Mouse (Mus musculus): ENCODE results near the gene Tmem109. TPM values are rescaled to one million over a fixed set of nuclear protein-coding genes. Genes with fewer than 3 reads are reported as not detected.

Tmem109 gene
- polyA plus RNA-seq, 1 experiment from 2014 or later: 41.9 TPM

DNA sequence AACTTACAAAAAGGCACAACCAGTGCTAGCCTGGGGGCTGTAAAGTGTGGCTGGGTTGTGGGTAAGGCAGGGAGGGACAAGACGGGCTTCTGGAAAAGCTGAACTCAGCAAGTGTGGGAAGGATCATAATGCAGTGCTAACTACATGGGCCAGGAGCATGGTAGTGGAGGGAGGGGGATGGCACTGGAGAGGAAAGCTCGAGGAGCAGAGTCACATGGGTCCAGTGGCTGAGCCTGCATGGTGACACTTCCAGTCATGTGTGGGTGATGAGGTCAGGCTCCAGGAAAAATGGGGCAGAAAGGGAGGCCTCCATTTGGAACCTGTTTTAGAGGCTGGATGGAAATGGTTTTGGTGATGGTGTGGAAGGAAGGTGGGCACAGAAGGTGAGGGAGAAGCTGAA is 25.3 kb downstream of the Tmem109 start:
- Histone ChIP-seq H3K27ac (replicated peaks) (no peak overlapping the region), H3K4me3 (no peak overlapping the region), H3K9ac (no peak overlapping the region), H3K4me1 (replicated peaks) (no peaks in the 10 kb centered on the region), H3K4me2 (no peak overlapping the region), H3K9me3 (no peaks in the 10 kb centered on the region), H3K27me3 (no peaks in the 10 kb centered on the region), H3K36me3 (peaks cover 58% of the 10 kb centered on the region)
- WGBS: 53% methylated on average over 2 of the region's 2 CpGs
- no peak for ATAC-seq (ENCODE audit: low read depth)

DNA sequence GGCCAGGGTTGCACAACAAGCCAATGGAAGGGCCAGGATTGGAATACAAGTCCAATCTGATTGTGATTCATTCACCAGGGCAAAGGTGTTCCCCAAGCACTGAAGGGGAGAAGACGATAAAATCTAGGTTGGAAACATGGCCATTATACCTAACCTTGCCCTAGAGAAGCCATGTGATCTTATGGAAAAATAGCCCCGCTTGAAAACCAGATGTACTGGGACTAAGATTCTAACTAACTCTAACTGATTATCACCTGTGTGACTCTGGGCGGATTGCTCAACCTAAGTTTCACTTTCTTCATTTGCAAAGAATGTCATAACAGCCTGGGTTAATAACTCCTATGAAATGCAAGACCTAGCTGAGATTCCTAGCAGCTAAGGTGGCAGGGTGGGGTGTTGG is 26.4 kb downstream of the Tmem109 start:
- peaks cover 47% of the 10 kb centered on the region for H3K36me3 ChIP-seq
- no peak overlapping the region for H3K4me3 ChIP-seq
- H3K4me2 ChIP-seq: no peak overlapping the region
- H3K27me3 ChIP-seq: no peaks in the 10 kb centered on the region
- H3K9ac ChIP-seq: no peak overlapping the region
- no peak for ATAC-seq (ENCODE audit: low read depth)
- H3K27ac ChIP-seq (replicated peaks): no peak overlapping the region
- H3K4me1 ChIP-seq (replicated peaks): no peaks in the 10 kb centered on the region
- H3K9me3 ChIP-seq: no peaks in the 10 kb centered on the region
- WGBS: 91% methylated on average over 3 of the region's 3 CpGs

DNA sequence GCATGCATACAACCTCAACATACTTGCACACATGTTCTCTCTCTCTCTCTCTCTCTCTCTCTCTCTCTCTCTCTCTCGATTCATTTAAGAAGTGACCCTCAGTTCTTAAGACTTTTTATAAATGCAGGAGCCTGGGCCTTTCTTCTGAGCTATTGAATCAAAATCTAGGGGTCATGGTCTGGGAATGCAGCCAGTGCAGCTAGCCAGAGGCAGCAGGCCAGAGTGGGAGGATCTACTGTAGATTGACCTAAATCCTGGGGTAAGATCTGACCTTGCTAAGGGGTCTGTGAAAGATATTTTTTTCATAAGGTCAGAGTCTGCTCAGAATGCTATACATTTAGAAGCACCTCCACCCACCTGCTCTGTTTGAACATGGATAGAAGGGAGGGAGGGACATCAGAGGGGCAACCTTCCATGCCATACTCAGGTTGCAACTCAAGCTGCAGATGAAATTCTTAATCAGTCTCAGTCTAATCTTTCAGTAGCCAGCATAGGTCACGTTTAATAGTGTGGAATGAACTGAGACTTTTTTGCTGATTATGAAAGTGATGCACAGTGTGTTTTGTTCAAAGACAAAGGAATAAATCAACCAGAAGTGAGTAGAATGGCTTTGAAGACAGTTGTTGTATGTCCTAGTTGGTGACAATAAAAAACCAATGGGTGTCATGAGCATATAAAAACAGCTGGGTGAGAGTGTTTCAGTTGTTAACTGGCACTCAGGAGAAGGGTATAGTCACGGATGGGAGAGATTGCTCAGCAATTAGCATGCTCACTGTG is 34.3 kb downstream of the Tmem109 start:
- Histone ChIP-seq H3K27ac (replicated peaks) (no peak overlapping the region), H3K4me1 (replicated peaks) (peaks cover 24% of the 10 kb centered on the region), H3K27me3 (no peaks in the 10 kb centered on the region), H3K9me3 (no peaks in the 10 kb centered on the region), H3K9ac (no peak overlapping the region), H3K36me3 (no peaks in the 10 kb centered on the region), H3K4me2 (no peak overlapping the region), H3K4me3 (no peak overlapping the region)
- ATAC-seq (ENCODE audit: low read depth): no peak
- WGBS: 40% methylated on average over 3 of the region's 3 CpGs

DNA sequence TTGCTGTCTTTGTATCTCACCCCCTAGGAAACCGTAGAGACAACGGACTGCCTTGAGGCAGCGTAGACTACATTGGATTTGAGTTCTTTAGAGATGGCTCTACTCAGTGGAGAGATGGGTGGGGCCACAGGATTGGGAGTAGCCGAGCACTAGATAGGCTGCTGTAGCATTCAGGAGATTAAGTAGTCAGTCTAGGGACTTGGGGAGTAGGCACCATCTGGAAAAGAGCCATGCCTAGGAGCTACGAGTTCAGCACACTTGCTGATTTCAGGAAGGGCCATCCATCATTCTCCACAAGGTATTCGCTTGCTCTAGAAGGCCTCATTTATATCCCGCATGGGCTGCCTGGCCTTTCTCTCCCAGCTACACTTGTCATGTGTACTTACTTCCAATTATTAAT is 35.7 kb downstream of the Tmem109 start:
- WGBS: 52% methylated on average over 7 of the region's 7 CpGs
- Histone ChIP-seq H3K9me3 (no peaks in the 10 kb centered on the region), H3K36me3 (no peaks in the 10 kb centered on the region), H3K27ac (replicated peaks) (no peak overlapping the region), H3K4me2 (no peak overlapping the region), H3K27me3 (no peaks in the 10 kb centered on the region), H3K4me1 (replicated peaks) (peaks cover 24% of the 10 kb centered on the region), H3K9ac (no peak overlapping the region), H3K4me3 (no peak overlapping the region)
- no peak for ATAC-seq (ENCODE audit: low read depth)

DNA sequence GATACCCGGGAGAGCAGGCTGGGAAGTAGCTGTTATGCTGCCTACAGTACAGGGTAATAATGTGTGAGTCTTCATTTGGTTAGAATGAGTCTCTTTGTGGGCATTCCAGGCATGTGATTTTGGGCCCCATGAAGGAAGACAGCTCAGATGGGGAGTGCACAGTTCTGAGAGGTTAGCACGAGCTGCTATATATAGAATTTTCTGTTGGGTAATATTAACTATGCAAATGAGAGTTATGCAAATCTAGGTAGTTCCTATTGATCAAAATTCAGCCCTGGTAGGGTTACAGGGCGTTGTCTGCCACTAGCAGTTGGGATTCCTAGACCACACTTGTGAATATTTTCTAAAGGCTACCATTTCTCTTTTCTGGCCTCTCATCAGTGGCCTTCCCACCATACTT is 36.3 kb downstream of the Tmem109 start:
- Histone ChIP-seq H3K4me1 (replicated peaks) (peaks cover 24% of the 10 kb centered on the region), H3K9me3 (no peaks in the 10 kb centered on the region), H3K4me2 (no peak overlapping the region), H3K4me3 (no peak overlapping the region), H3K27me3 (no peaks in the 10 kb centered on the region), H3K9ac (no peak overlapping the region), H3K27ac (replicated peaks) (no peak overlapping the region), H3K36me3 (no peaks in the 10 kb centered on the region)
- 87% methylated on average over 3 of the region's 3 CpGs for WGBS
- no peak for ATAC-seq (ENCODE audit: low read depth)

DNA sequence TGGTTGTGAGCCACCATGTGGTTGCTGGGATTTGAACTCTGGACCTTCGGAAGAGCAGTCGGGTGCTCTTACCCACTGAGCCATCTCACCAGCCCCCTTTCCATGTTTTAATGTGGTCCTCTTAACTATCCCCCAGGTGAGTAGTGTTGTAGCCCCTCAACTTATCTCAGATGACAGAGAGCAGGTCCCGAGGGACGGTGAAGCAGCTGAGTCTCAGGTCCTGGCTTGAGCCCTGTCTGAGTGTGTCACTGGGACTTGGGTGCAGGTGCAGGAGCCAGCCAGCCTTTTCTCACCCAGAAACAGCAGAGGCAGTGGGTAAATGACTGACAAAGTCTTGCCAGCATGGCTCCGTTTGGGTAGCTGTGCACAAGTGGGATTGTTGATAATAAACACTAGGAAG is 37.6 kb downstream of the Tmem109 start:
- no peak for ATAC-seq (ENCODE audit: low read depth)
- no peaks in the 10 kb centered on the region for H3K9me3 ChIP-seq

DNA sequence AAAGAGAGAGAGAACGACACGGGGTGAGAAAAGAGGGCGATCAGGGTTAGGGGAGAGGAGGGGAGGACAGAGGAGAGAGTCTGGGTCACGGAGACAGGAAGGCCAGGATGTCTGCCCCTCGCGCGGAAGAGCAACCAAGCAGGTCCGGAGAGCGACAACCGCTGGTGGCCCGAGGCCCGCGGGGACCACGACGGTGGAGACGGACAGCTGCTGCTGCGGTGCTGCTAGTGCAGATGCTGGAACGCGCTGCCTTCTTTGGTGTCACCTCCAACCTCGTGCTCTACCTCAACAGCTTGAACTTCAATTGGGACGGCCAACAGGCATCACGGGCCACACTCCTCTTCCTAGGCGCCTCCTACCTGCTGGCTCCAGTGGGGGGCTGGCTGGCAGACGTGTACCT is 38.9 kb downstream of the Tmem109 start:
- H3K9ac ChIP-seq: no peak overlapping the region
- ATAC-seq (ENCODE audit: low read depth): no peak
- no peaks in the 10 kb centered on the region for H3K36me3 ChIP-seq
- H3K27ac ChIP-seq (replicated peaks): no peak overlapping the region
- 49% methylated on average over 24 of the region's 24 CpGs for WGBS
- H3K4me3 ChIP-seq: no peak overlapping the region
- H3K27me3 ChIP-seq: no peaks in the 10 kb centered on the region
- no peak overlapping the region for H3K4me2 ChIP-seq
- H3K4me1 ChIP-seq (replicated peaks): peaks cover 22% of the 10 kb centered on the region
- no peaks in the 10 kb centered on the region for H3K9me3 ChIP-seq

More for the DNA sequence above, 37.6 kb downstream of the Tmem109 start:
- H3K9ac ChIP-seq: no peak overlapping the region
- no peak overlapping the region for H3K27ac ChIP-seq (replicated peaks)
- no peak overlapping the region for H3K4me2 ChIP-seq
- H3K36me3 ChIP-seq: no peaks in the 10 kb centered on the region
- WGBS: 80% methylated on average over 5 of the region's 5 CpGs
- H3K27me3 ChIP-seq: no peaks in the 10 kb centered on the region
- H3K4me3 ChIP-seq: no peak overlapping the region
- H3K4me1 ChIP-seq (replicated peaks): peaks cover 24% of the 10 kb centered on the region

DNA sequence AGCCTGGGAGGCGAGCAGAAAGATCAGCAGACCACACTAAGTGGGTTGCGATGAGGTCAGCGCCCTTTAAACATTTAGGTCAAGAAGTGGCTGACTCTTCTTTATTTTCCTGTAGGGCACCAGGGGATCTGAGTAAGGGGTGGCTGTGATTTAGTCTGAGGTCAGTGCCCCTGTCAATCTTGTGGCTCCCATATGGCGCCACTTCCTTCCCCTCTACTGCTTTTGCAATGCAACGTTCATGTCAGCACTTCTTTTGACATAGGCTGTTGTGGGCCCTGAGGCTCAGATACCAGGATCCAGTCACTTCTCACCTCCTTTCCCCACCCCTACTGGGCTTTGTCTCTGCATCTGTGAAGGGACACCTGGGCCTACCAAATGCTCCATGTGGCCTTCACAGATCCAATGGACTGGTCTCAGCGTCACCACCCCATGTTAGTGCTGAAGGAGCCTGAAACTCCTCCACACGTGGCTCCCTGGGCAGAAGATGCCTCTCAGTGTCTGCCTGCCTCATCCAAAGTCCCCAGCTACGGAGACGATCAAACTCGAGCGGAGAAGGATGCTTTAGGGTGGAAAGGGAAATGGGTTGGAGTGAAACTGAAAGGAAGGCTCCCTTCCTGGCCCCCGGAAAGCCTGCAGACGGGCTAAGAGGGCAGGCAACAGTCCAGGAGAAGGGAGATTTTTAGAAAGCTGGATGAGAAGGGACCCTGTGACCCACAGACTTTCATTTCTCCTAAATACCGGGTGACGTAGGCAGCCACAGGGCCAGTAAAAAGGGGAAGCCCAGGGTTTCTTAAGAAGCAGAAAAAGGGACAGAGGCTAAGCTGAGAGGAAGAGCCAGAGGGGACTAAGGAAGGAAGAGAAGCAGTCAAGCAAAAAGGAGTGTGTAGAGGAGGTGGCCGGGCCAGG is 39.8 kb downstream of the Tmem109 start:
- no peak overlapping the region for H3K27ac ChIP-seq (replicated peaks)
- no peaks in the 10 kb centered on the region for H3K9me3 ChIP-seq
- no peaks in the 10 kb centered on the region for H3K27me3 ChIP-seq
- no peak overlapping the region for H3K4me2 ChIP-seq
- WGBS: 61% methylated on average over 16 of the region's 16 CpGs
- H3K9ac ChIP-seq: no peak overlapping the region
- peaks cover 14% of the 10 kb centered on the region for H3K4me1 ChIP-seq (replicated peaks)
- no peaks in the 10 kb centered on the region for H3K36me3 ChIP-seq
- H3K4me3 ChIP-seq: no peak overlapping the region
- no peak for ATAC-seq (ENCODE audit: low read depth)

DNA sequence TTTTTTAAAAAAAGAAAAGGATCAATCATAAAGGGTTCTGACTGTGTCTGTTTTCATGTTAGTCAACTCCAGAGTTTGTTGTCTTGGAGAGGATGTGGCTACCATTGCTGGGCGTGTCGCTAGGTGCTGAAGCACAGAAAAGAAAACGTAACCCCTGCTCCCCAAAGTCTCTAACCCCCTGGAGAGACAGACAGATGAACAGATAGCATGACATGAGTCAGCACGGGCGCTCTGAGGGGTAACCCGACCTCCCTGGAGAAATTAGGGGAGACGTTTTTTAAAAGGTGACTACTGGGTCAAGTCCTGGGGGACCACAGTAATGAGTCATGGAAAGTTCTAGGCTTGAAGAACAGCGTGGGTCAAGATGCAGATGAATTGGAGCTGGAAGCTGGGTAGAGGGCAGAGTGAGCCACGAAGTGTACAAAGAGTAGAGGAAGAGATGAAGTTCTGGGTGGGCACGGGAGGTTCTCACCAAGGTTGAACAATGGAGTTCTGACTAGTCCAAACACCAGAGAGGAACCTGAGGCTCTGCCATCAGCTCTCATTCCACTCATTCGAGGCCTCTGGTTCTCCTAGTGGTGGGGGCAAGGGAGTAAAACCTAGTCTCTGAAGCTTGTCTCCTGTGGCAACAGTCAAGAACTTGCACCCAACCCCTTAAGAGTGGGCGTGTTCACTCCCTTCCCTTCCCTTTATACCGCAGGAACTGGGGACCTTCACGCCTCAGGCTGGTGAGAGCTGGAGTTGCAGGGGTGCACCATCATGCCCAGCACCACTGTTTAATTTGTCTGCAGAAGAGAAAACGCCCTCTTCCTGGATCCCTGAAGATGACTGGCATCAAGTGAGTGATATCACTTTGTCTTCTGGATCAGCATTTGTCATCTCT is 42.5 kb downstream of the Tmem109 start, which contains the start of gene Slc15a3:
Gene Slc15a3, plus strand, starts transcription at position 718 of the 883 bp plus-strand sequence.
- WGBS: 79% methylated on average over 15 of the region's 15 CpGs

DNA sequence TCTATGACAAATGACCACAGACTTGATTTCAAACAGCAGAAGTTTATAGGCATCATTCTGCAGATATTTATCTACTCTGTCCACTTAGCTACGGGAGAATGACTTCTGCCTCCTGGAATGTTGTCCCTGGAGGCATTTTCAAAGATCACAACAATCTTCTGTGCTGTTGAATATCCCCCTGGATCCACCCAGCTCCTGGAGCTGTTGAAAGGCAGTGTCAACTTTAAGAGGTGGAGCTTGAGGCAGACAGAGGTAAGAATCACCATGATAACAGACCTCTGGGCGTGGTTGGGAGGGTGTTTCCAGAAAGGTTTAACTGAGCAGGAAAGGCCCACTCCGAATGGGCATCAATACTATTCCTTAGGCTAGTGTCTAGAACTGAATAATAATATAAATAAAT is 46.1 kb downstream of the Tmem109 start:
- H3K27me3 ChIP-seq: no peaks in the 10 kb centered on the region
- no peaks in the 10 kb centered on the region for H3K36me3 ChIP-seq
- H3K4me2 ChIP-seq: no peak overlapping the region
- H3K9ac ChIP-seq: no peak overlapping the region
- no peaks in the 10 kb centered on the region for H3K9me3 ChIP-seq
- H3K4me3 ChIP-seq: no peak overlapping the region
- no peak for ATAC-seq (ENCODE audit: low read depth)
- H3K27ac ChIP-seq (replicated peaks): no peak overlapping the region
- H3K4me1 ChIP-seq (replicated peaks): no peaks in the 10 kb centered on the region
- WGBS: 57% methylated on average over 3 of the region's 3 CpGs

More for the DNA sequence above, 42.5 kb downstream of the Tmem109 start, which contains the start of gene Slc15a3:
- Histone ChIP-seq H3K9me3 (no peaks in the 10 kb centered on the region), H3K9ac (no peak within 1 kb of the TSS), H3K27ac (replicated peaks) (no peak within 1 kb of the TSS), H3K36me3 (no peaks in the 10 kb centered on the region), H3K27me3 (no peaks in the 10 kb centered on the region), H3K4me3 (no peak within 1 kb of the TSS), H3K4me1 (replicated peaks) (no peaks in the 10 kb centered on the region), H3K4me2 (no peak within 1 kb of the TSS)
- ATAC-seq (ENCODE audit: low read depth): no peak

DNA sequence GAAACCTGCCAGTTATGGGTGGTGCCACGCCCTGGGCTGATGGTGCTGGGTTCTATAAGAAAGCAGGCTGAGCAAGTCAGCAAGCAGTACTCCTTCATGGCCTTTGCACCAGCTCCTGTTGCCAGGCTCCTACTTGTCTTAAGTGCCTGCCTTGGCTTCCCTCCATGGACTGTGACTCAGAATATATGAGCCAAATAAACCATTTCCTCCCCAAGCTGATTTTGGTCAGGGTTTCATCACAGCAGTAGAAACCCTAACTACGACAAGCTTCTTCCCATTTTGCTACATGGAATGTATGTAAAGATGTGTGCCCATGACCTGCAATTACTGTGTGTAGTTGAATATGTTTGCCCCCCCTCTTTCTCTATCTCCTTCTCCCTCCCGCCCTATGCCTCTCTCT is 48.2 kb downstream of the Tmem109 start:
- no peaks in the 10 kb centered on the region for H3K36me3 ChIP-seq
- no peaks in the 10 kb centered on the region for H3K4me1 ChIP-seq (replicated peaks)
- ATAC-seq (ENCODE audit: low read depth): no peak
- H3K27me3 ChIP-seq: no peaks in the 10 kb centered on the region
- H3K4me2 ChIP-seq: no peak overlapping the region
- 82% methylated on average over 3 of the region's 3 CpGs for WGBS
- H3K9ac ChIP-seq: no peak overlapping the region
- no peaks in the 10 kb centered on the region for H3K9me3 ChIP-seq
- no peak overlapping the region for H3K4me3 ChIP-seq
- no peak overlapping the region for H3K27ac ChIP-seq (replicated peaks)

DNA sequence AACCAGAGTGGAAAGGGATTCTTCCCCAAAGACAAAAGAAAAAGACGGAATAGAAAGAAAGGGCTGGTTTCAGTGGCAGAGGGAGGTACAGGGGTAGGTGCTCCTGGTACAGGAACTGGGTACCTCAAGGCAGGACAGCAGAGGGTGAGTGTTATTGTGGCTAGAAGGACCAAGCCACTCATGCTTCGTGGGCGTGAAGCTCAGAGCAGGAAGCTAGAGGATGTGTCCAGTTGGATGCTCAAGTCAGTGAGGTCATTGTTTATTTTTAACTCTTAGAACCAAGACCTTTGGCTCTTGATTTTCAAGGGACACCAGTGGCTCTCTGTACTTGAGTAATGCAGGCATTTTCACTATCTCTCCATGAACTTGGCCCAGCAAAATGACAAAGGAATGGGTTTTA is 49.8 kb downstream of the Tmem109 start:
- Histone ChIP-seq H3K4me1 (replicated peaks) (no peaks in the 10 kb centered on the region), H3K4me2 (no peak overlapping the region), H3K36me3 (no peaks in the 10 kb centered on the region), H3K4me3 (no peak overlapping the region), H3K27ac (replicated peaks) (no peak overlapping the region), H3K27me3 (no peaks in the 10 kb centered on the region), H3K9ac (no peak overlapping the region), H3K9me3 (no peaks in the 10 kb centered on the region)
- ATAC-seq (ENCODE audit: low read depth): no peak
- 79% methylated on average over 3 of the region's 3 CpGs for WGBS
